Mouse (Mus musculus): ENCODE measurements around the gene Pkd1l2. TPM values are rescaled to one million over a fixed set of nuclear protein-coding genes. Genes with fewer than 3 reads are reported as not detected.

Gene Pkd1l2
- 0.01 and 0.05 TPM in 2 replicates for polyA plus RNA-seq (2012; rRNA removed)

DNA sequence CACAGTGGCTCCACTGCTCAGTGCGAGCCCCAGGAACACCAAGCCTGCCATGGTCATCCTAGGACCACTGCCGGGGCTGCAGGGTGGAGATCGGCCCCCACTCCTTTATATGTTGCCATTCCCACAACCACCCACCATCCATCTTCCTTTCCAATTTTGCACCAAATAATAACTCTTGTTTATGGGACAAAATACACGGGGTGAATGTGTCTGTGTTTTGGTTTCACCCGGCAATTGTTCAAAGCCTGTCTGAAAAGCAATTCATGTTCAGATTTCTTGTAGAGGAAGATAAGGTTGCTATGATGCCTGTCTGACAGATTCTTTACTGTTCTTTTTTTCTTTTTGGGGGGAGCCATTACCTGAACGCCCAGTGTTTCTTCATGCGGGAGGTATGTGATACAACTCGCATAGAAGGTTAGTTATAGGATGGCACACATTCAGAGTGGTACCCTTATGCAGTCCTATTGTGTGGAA lies at the start of gene Pkd1l2:
Gene Pkd1l2 (minus strand): TSS at position 51 of the 474 bp plus-strand sequence.

DNA sequence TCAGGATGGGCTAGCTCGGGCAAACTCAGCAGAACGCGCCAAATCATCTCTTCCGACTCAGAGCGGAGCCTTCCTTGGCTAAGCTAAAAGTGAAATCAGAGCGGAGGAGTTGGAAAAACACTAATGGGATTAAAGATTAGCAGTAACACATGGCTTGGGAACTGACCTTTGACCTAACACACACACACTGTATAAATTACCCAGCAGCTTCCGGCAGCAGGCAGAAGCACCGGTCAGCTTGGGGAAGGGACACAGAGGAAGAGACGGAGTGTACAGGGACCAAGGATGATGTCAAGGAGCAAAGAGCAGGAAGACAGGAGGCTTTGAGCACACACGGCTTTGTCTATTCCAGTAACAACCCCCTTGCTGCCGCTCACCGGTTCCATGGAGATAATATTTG lies 13.4 kb upstream of the Pkd1l2 start, which contains the start of gene Bco1:
Gene Bco1 (plus strand): TSS at position 208 of the 400 bp plus-strand sequence.

DNA sequence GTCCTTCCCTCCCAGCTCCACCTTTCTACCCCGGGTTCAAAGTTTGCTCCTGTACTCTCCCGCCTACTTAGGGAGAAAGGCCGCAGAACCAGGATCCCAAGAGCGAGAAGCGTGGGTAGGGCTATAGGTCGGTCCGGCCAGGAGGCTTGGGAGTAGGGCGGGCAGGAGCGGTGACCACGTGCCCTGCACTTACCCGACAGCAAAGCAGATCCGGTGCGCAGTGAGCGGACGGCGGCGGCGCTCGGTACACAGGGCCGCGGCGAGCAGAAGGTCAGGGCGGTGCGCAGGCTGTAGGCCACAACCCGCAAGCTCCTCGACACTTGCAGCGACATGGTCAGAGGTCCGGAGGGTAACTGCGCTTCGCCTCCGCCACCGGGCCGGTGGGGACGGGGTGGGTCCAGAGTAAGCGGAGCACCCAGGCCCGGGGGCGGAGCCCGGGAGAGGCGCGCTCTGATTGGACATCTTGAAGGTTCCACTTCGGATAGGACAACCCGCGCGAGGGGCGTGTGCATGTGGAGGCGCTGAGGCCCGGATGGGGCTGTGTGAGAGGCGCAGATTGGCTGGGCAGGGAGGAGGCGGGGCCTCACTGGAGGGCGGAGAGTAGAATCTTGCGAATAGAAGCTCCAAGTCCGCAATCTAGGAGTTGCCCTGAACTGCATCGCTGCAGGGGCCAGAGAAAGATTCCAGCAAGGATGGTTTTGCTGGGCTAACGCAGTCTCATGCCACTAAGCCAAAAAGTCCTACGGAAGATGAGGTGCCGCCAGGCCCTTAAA lies 89.0 kb downstream of the Pkd1l2 start, which contains the start of gene Gcsh:
Gene Gcsh (minus strand): TSS at position 443 of the 773 bp plus-strand sequence.

GRCm38 (mm10) chr8:116978631-116979256 lies 103.5 kb downstream of the Pkd1l2 start, which contains the start of gene 1700030J22Rik:
1700030J22Rik (minus strand) TSS chr8:116978959.

Other genes starting within 250 kb of the Pkd1l2 start
- 20.2 and 23.7 TPM in 2 replicates for gene Cmc2, start 161.0 kb downstream of the Pkd1l2 start, polyA plus RNA-seq (2012; rRNA removed)
- 20.0 and 25.6 TPM in 2 replicates for gene Cenpn, start 160.7 kb downstream of the Pkd1l2 start, polyA plus RNA-seq (2012; rRNA removed)
- gene Atmin, start 139.1 kb downstream of the Pkd1l2 start, polyA plus RNA-seq (2012; rRNA removed), result 20.0 and 20.2 TPM in 2 replicates
- 3.9 and 4.4 TPM in 2 replicates for gene 1700030J22Rik, start 103.5 kb downstream of the Pkd1l2 start, polyA plus RNA-seq (2012; rRNA removed)
- gene Gcsh, start 88.9 kb downstream of the Pkd1l2 start, polyA plus RNA-seq (2012; rRNA removed), result 64.3 and 64.5 TPM in 2 replicates
- 0.06 and 0.14 TPM in 2 replicates for gene Bco1, start 13.4 kb upstream of the Pkd1l2 start, polyA plus RNA-seq (2012; rRNA removed)
- 8.8 and 9.2 TPM in 2 replicates for gene Gan, start 75.7 kb upstream of the Pkd1l2 start, polyA plus RNA-seq (2012; rRNA removed)
- 122 and 133 TPM in 2 replicates for gene Cmip, start 174.6 kb upstream of the Pkd1l2 start, polyA plus RNA-seq (2012; rRNA removed)